Mouse (Mus musculus): Measurements from ENCODE around the gene Abcb1a.

GRCm38 (mm10) chr5:8681166-8681565, 21.3 kb downstream of the Abcb1a start:
- TF ChIP-seq CTCF (IDR thresholded peaks at IDR 0.05; ENCODE audit: low read depth) (no peak), EP300 (IDR thresholded peaks at IDR 0.05; ENCODE audit: low read depth) (no peak)
